Mouse (Mus musculus): ENCODE results near the gene Map3k1. TPM values are rescaled to one million over a fixed set of nuclear protein-coding genes. Genes with fewer than 3 reads are reported as not detected.

The Map3k1 gene
- 17.7 TPM in 2 replicates for polyA plus RNA-seq (2014; fragmentation: Nextera tagmentation; extraction: Ambion mirVana)

GRCm38 (mm10) chr13:111808637-111809465, at the start of gene Map3k1:
Map3k1 (minus strand) TSS chr13:111808993.
- peak; percentile 84 for ATAC-seq (ENCODE audit: low read depth)
- 2% methylated on average over 16 of the region's 136 CpGs for WGBS
- peak; percentile 73 for DNase-seq (ENCODE audit: low spot score)
- H3K9ac ChIP-seq (ENCODE audit: low read depth, low read length), result peak within 1 kb of the TSS; percentile 92
- H3K27me3 ChIP-seq (replicated peaks; ENCODE audit: control insufficient read depth, insufficient read depth, low read length), result no peaks in the 10 kb centered on the region
- peak within 1 kb of the TSS; percentile 68 for H3K4me2 ChIP-seq (ENCODE audit: low read depth, low read length)
- H3K36me3 ChIP-seq (ENCODE audit: control insufficient read depth, insufficient read depth, low read length), result no peaks in the 10 kb centered on the region
- H3K4me1 ChIP-seq (ENCODE audit: control insufficient read depth, insufficient read depth, low read length), result peaks cover 14% of the 10 kb centered on the region
- H3K4me3 ChIP-seq (ENCODE audit: low read depth, low read length), result peak within 1 kb of the TSS; percentile 95
- H3K9me3 ChIP-seq (ENCODE audit: control insufficient read depth, low read length), result no peaks in the 10 kb centered on the region
- peak within 1 kb of the TSS; percentile 95 for H3K27ac ChIP-seq (replicated peaks; ENCODE audit: low read depth, low read length)

GRCm38 (mm10) chr13:111856786-111857455, 48.1 kb upstream of the Map3k1 start:
- DNase-seq (ENCODE audit: low spot score), result peak; percentile 37

GRCm38 (mm10) chr13:111856232-111856631, 47.4 kb upstream of the Map3k1 start:
- DNase-seq (ENCODE audit: low spot score) (no peak), ATAC-seq (ENCODE audit: low read depth) (no peak)
- no peaks in the 10 kb centered on the region for H3K4me1 ChIP-seq (ENCODE audit: control insufficient read depth, insufficient read depth, low read length)
- no peaks in the 10 kb centered on the region for H3K9me3 ChIP-seq (ENCODE audit: control insufficient read depth, low read length)
- WGBS, result 87% methylated on average over 7 of the region's 7 CpGs
- no peak overlapping the region for H3K4me3 ChIP-seq (ENCODE audit: low read depth, low read length)
- H3K9ac ChIP-seq (ENCODE audit: low read depth, low read length), result no peak overlapping the region
- no peak overlapping the region for H3K4me2 ChIP-seq (ENCODE audit: low read depth, low read length)
- no peak overlapping the region for H3K27ac ChIP-seq (replicated peaks; ENCODE audit: low read depth, low read length)
- H3K36me3 ChIP-seq (ENCODE audit: control insufficient read depth, insufficient read depth, low read length), result no peaks in the 10 kb centered on the region
- no peaks in the 10 kb centered on the region for H3K27me3 ChIP-seq (replicated peaks; ENCODE audit: control insufficient read depth, insufficient read depth, low read length)

More at GRCm38 (mm10) chr13:111856786-111857455, 48.1 kb upstream of the Map3k1 start:
- H3K9me3 ChIP-seq (ENCODE audit: control insufficient read depth, low read length), result no peaks in the 10 kb centered on the region
- H3K4me2 ChIP-seq (ENCODE audit: low read depth, low read length), result no peak overlapping the region
- no peak for ATAC-seq (ENCODE audit: low read depth)
- H3K27ac ChIP-seq (replicated peaks; ENCODE audit: low read depth, low read length), result no peak overlapping the region
- no peaks in the 10 kb centered on the region for H3K36me3 ChIP-seq (ENCODE audit: control insufficient read depth, insufficient read depth, low read length)
- no peak overlapping the region for H3K4me3 ChIP-seq (ENCODE audit: low read depth, low read length)
- H3K9ac ChIP-seq (ENCODE audit: low read depth, low read length), result no peak overlapping the region
- WGBS, result 65% methylated on average over 7 of the region's 7 CpGs
- no peaks in the 10 kb centered on the region for H3K4me1 ChIP-seq (ENCODE audit: control insufficient read depth, insufficient read depth, low read length)
- no peaks in the 10 kb centered on the region for H3K27me3 ChIP-seq (replicated peaks; ENCODE audit: control insufficient read depth, insufficient read depth, low read length)

DNA sequence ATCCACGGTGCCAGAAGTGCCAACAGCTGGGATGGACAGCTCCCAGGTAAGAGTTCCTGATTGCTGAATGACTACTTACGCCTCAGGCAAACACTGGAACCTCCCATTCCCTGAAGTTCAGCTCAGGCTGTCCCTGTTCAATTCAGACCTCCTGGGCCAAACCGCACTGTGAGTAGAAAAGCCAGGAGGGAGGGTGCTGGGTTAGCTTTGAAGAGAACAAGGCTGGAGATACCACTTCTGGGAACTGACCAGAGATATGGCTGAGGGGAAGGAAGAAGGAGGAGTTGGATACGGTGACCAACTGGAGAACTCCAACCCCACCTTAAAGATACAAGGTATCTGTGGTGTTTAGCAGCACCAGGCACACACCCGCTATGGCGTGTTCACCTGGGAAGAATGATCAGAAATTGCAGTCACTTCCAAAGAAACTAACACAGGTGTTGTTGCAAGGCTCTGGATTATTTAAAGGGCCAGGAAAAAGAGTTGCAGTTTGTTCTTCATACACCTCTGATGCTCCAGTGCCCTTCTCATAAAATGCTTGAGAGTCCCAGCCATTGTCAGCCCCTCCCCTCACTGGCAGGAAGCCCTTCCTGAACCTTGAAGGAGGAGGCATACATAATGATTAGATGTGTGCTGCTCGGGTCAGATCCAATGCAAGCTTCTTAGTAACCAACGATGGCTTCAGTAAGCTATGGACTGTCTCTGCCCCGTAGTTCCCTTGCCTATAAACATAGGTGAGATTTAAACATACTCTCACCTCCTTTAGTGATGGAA, 43.8 kb upstream of the Map3k1 start:
- Histone ChIP-seq H3K4me1 (ENCODE audit: control insufficient read depth, insufficient read depth, low read length) (no peaks in the 10 kb centered on the region), H3K36me3 (ENCODE audit: control insufficient read depth, insufficient read depth, low read length) (no peaks in the 10 kb centered on the region), H3K9ac (ENCODE audit: low read depth, low read length) (no peak overlapping the region), H3K27me3 (replicated peaks; ENCODE audit: control insufficient read depth, insufficient read depth, low read length) (no peaks in the 10 kb centered on the region), H3K4me2 (ENCODE audit: low read depth, low read length) (no peak overlapping the region), H3K27ac (replicated peaks; ENCODE audit: low read depth, low read length) (no peak overlapping the region), H3K9me3 (ENCODE audit: control insufficient read depth, low read length) (no peaks in the 10 kb centered on the region), H3K4me3 (ENCODE audit: low read depth, low read length) (no peak overlapping the region)
- WGBS, result 82% methylated on average over 9 of the region's 9 CpGs
- ATAC-seq (ENCODE audit: low read depth) (no peak), DNase-seq (ENCODE audit: low spot score) (no peak)

GRCm38 (mm10) chr13:111850046-111850837, 41.4 kb upstream of the Map3k1 start:
- no peaks in the 10 kb centered on the region for H3K27me3 ChIP-seq (replicated peaks; ENCODE audit: control insufficient read depth, insufficient read depth, low read length)
- no peak for ATAC-seq (ENCODE audit: low read depth)
- 92% methylated on average over 12 of the region's 12 CpGs for WGBS

DNA sequence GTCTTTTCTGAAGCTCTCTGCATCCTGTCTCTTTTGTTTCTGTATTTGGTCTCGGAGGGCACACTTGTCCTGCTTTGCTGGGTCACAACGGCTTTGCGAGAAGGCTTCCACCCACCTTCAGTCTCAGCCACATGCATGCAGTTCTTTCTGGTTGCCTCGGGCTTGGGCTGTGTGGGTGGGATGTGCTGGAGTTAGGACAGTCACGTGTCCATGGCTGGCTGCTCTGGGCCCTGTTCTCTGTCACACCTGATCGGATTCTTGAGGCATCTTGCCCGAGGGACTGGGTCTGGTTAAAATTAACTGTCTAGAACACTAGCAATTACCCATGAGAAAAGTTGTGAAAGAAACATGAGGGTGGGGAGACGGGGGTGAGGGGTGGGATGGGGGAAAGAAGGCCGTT, 36.7 kb upstream of the Map3k1 start:
- no peak for DNase-seq (ENCODE audit: low spot score)
- Histone ChIP-seq H3K4me2 (ENCODE audit: low read depth, low read length) (no peak overlapping the region), H3K4me3 (ENCODE audit: low read depth, low read length) (no peak overlapping the region), H3K4me1 (ENCODE audit: control insufficient read depth, insufficient read depth, low read length) (peaks cover 11% of the 10 kb centered on the region; the same call in 1 of the 2 replicates), H3K9me3 (ENCODE audit: control insufficient read depth, low read length) (no peaks in the 10 kb centered on the region), H3K9ac (ENCODE audit: low read depth, low read length) (no peak overlapping the region), H3K36me3 (ENCODE audit: control insufficient read depth, insufficient read depth, low read length) (no peaks in the 10 kb centered on the region), H3K27me3 (replicated peaks; ENCODE audit: control insufficient read depth, insufficient read depth, low read length) (no peaks in the 10 kb centered on the region), H3K27ac (replicated peaks; ENCODE audit: low read depth, low read length) (no peak overlapping the region)
- no peak for ATAC-seq (ENCODE audit: low read depth)
- 31% methylated on average over 9 of the region's 9 CpGs for WGBS

More at GRCm38 (mm10) chr13:111850046-111850837, 41.4 kb upstream of the Map3k1 start:
- H3K36me3 ChIP-seq (ENCODE audit: control insufficient read depth, insufficient read depth, low read length), result no peaks in the 10 kb centered on the region
- no peak overlapping the region for H3K4me2 ChIP-seq (ENCODE audit: low read depth, low read length)
- no peaks in the 10 kb centered on the region for H3K9me3 ChIP-seq (ENCODE audit: control insufficient read depth, low read length)
- no peak overlapping the region for H3K27ac ChIP-seq (replicated peaks; ENCODE audit: low read depth, low read length)
- peaks cover 8% of the 10 kb centered on the region; the same call in 1 of the 2 replicates for H3K4me1 ChIP-seq (ENCODE audit: control insufficient read depth, insufficient read depth, low read length)
- no peak overlapping the region for H3K4me3 ChIP-seq (ENCODE audit: low read depth, low read length)
- no peak for DNase-seq (ENCODE audit: low spot score)
- no peak overlapping the region for H3K9ac ChIP-seq (ENCODE audit: low read depth, low read length)

- Histone ChIP-seq H3K27ac (replicated peaks; ENCODE audit: low read depth, low read length) (no peak overlapping the region), H3K4me3 (ENCODE audit: low read depth, low read length) (no peak overlapping the region), H3K4me2 (ENCODE audit: low read depth, low read length) (no peak overlapping the region), H3K9me3 (ENCODE audit: control insufficient read depth, low read length) (no peaks in the 10 kb centered on the region), H3K4me1 (ENCODE audit: control insufficient read depth, insufficient read depth, low read length) (peaks cover 11% of the 10 kb centered on the region; the same call in 1 of the 2 replicates), H3K36me3 (ENCODE audit: control insufficient read depth, insufficient read depth, low read length) (no peaks in the 10 kb centered on the region), H3K27me3 (replicated peaks; ENCODE audit: control insufficient read depth, insufficient read depth, low read length) (no peaks in the 10 kb centered on the region), H3K9ac (ENCODE audit: low read depth, low read length) (no peak overlapping the region)
- WGBS, result 85% methylated on average over 3 of the region's 3 CpGs
- DNase-seq (ENCODE audit: low spot score), result no peak
- ATAC-seq (ENCODE audit: low read depth), result no peak
These were observed 35.5 kb upstream of the Map3k1 start for GRCm38 (mm10) chr13:111844313-111844712.

DNA sequence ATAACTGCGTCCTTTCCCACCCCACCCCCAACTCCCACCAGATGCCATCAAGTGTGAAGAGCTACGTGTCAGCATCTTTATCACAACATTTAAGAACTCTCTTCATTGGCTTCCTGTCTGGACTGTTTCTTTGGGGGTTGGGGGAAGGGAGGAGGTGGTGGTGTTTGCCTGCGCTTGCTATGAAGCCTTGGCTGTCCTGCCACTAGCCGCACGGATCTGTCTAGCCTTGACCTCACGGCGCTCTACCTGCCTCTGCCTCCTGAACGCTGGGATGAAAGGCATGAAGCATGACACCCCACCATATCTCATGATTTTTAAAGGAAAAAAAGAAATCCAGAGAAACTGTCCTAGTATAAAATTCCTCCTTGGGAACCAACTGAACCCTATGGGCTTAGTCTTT, 27.0 kb upstream of the Map3k1 start:
- no peak for DNase-seq (ENCODE audit: low spot score)
- H3K27me3 ChIP-seq (replicated peaks; ENCODE audit: control insufficient read depth, insufficient read depth, low read length), result no peaks in the 10 kb centered on the region
- no peak overlapping the region for H3K27ac ChIP-seq (replicated peaks; ENCODE audit: low read depth, low read length)
- ATAC-seq (ENCODE audit: low read depth), result no peak
- no peak overlapping the region for H3K4me2 ChIP-seq (ENCODE audit: low read depth, low read length)
- WGBS, result 81% methylated on average over 8 of the region's 8 CpGs
- no peak overlapping the region for H3K4me3 ChIP-seq (ENCODE audit: low read depth, low read length)
- H3K4me1 ChIP-seq (ENCODE audit: control insufficient read depth, insufficient read depth, low read length), result no peaks in the 10 kb centered on the region
- no peaks in the 10 kb centered on the region for H3K36me3 ChIP-seq (ENCODE audit: control insufficient read depth, insufficient read depth, low read length)
- no peaks in the 10 kb centered on the region for H3K9me3 ChIP-seq (ENCODE audit: control insufficient read depth, low read length)
- H3K9ac ChIP-seq (ENCODE audit: low read depth, low read length), result no peak overlapping the region
